Mouse (Mus musculus) midbrain, embryonic 14.5 days (tissue): ENCODE measurements around the gene Cdh3. TPM values are rescaled to one million over a fixed set of nuclear protein-coding genes. Genes with fewer than 3 reads are reported as not detected.

ENCODE experiments used
- ATAC-seq: fragments of 200-750 bp; cut with Nextera tagmentation; 2 replicates; pipeline ENCODE4 v1.8.0; 2017; ENCODE audit warnings: moderate number of reproducible peaks, moderate library complexity; ENCODE audit not compliant: low FRiP score, low TSS enrichment
- DNase-seq: peaks from one replicate; pipeline ENCODE4 v3.0.0-alpha.2; 2015
- H3K27ac ChIP-seq: fragments of 300-500 bp; sonication (generic); replicated peaks from 2 replicates; pipeline ENCODE4 v1.5.1; 2014; ENCODE audit warnings: mild to moderate bottlenecking, low read depth, low read length, moderate library complexity
- H3K27me3 ChIP-seq: fragments of 300-500 bp; sonication (generic); 2 replicates; pipeline ENCODE4 v1.6.1; 2014; ENCODE audit warnings: low read length, control low read depth, mixed read lengths; ENCODE audit not compliant: control insufficient read depth, insufficient read depth
- H3K36me3 ChIP-seq: fragments of 300-500 bp; sonication (generic); 2 replicates; pipeline ENCODE4 v1.6.1; 2014; ENCODE audit warnings: low read length, control low read depth; ENCODE audit not compliant: control insufficient read depth, insufficient read depth
- H3K4me1 ChIP-seq: fragments of 300-500 bp; sonication (generic); 2 replicates; pipeline ENCODE4 v1.6.1; 2014; ENCODE audit warnings: mild to moderate bottlenecking, antibody characterized with exemption, low read length, control low read depth; ENCODE audit not compliant: control insufficient read depth, insufficient read depth
- H3K4me2 ChIP-seq: fragments of 300-500 bp; sonication (generic); 2 replicates; pipeline ENCODE4 v1.6.1; 2014; ENCODE audit warnings: mild to moderate bottlenecking, low read length, moderate library complexity
- H3K4me3 ChIP-seq: fragments of 300-500 bp; sonication (generic); replicated peaks from 2 replicates; pipeline ENCODE4 v1.5.1; 2014; ENCODE audit warnings: low read depth, low read length
- H3K9ac ChIP-seq: fragments of 300-500 bp; sonication (generic); replicated peaks from 2 replicates; pipeline ENCODE4 v1.6.1; 2014; ENCODE audit warnings: mild to moderate bottlenecking, low read length, moderate library complexity
- H3K9me3 ChIP-seq: fragments of 300-500 bp; sonication (generic); 2 replicates; pipeline ENCODE4 v1.6.1; 2016; ENCODE audit warnings: low read length, control low read depth, mixed read lengths; ENCODE audit not compliant: control insufficient read depth
- WGBS: fragments of 180-500 bp; shearing (Covaris S2); extraction: QIAGEN DNeasy Blood & Tissue Kit; methylation state at CpG from one replicate; pipeline ENCODE4 v1.1.7; 2014; 5-methylcytosine and 5-hydroxymethylcytosine counted together
- polyA plus RNA-seq: library from polyadenylated mRNA; unstranded; fragments of >200 nt; fragmentation: Nextera tagmentation; extraction: Ambion mirVana; gene quantifications from 2 replicates; pipeline ENCODE4 v1.2.1, GENCODE M21; 2014

Cdh3 gene
- 0.22 and 0.23 TPM in 2 replicates for polyA plus RNA-seq

GRCm38 (mm10) chr8:106510365-106510975 is at the start of gene Cdh3:
Gene Cdh3 (plus strand): TSS chr8:106510891.
- ATAC-seq: no peak
- peak; percentile 64 for DNase-seq
- under 1% methylated on average over 34 of the region's 34 CpGs for WGBS
- Histone ChIP-seq H3K4me1 (peaks cover 27% of the 10 kb centered on the region), H3K36me3 (no peaks in the 10 kb centered on the region), H3K27ac (no peak within 1 kb of the TSS), H3K9ac (0 out of 2 replicates have a peak within 1 kb of the TSS, but pooled peaks have one; percentile 2), H3K9me3 (no peaks in the 10 kb centered on the region), H3K27me3 (peaks cover 63% of the 10 kb centered on the region), H3K4me3 (peak within 1 kb of the TSS; percentile 30), H3K4me2 (peak within 1 kb of the TSS; percentile 53)

- WGBS: 82% methylated on average over 5 of the region's 5 CpGs
- Histone ChIP-seq H3K9me3 (no peaks in the 10 kb centered on the region), H3K4me2 (no peak overlapping the region), H3K27me3 (no peaks in the 10 kb centered on the region), H3K36me3 (no peaks in the 10 kb centered on the region), H3K4me3 (no peak overlapping the region), H3K4me1 (no peaks in the 10 kb centered on the region), H3K9ac (no peak overlapping the region), H3K27ac (no peak overlapping the region)
- DNase-seq (no peak), ATAC-seq (no peak)
These were observed 48.6 kb upstream of the Cdh3 start for GRCm38 (mm10) chr8:106462131-106462530.

GRCm38 (mm10) chr8:106463795-106464194 is 46.9 kb upstream of the Cdh3 start:
- no peak for DNase-seq
- H3K4me3 ChIP-seq: no peak overlapping the region
- H3K36me3 ChIP-seq: no peaks in the 10 kb centered on the region
- H3K9ac ChIP-seq: no peak overlapping the region
- no peaks in the 10 kb centered on the region for H3K9me3 ChIP-seq
- 81% methylated on average over 6 of the region's 6 CpGs for WGBS
- no peak for ATAC-seq
- no peak overlapping the region for H3K27ac ChIP-seq
- H3K27me3 ChIP-seq: no peaks in the 10 kb centered on the region
- no peaks in the 10 kb centered on the region for H3K4me1 ChIP-seq
- H3K4me2 ChIP-seq: no peak overlapping the region

- Histone ChIP-seq H3K27ac (no peak overlapping the region), H3K9me3 (no peaks in the 10 kb centered on the region), H3K36me3 (no peaks in the 10 kb centered on the region), H3K9ac (no peak overlapping the region), H3K4me3 (no peak overlapping the region), H3K4me1 (no peaks in the 10 kb centered on the region), H3K4me2 (no peak overlapping the region), H3K27me3 (no peaks in the 10 kb centered on the region)
- ATAC-seq (no peak), DNase-seq (peak; percentile 7)
- 64% methylated on average over 7 of the region's 7 CpGs for WGBS
These were observed 41.2 kb upstream of the Cdh3 start for GRCm38 (mm10) chr8:106469485-106469884.

GRCm38 (mm10) chr8:106474001-106474400 is 36.7 kb upstream of the Cdh3 start:
- H3K9me3 ChIP-seq: no peaks in the 10 kb centered on the region
- ATAC-seq (no peak), DNase-seq (no peak)
- 91% methylated on average over 5 of the region's 5 CpGs for WGBS
- H3K9ac ChIP-seq: no peak overlapping the region
- no peaks in the 10 kb centered on the region for H3K27me3 ChIP-seq
- no peak overlapping the region for H3K4me2 ChIP-seq
- no peaks in the 10 kb centered on the region for H3K4me1 ChIP-seq
- no peaks in the 10 kb centered on the region for H3K36me3 ChIP-seq
- H3K4me3 ChIP-seq: no peak overlapping the region
- H3K27ac ChIP-seq: no peak overlapping the region

- no peaks in the 10 kb centered on the region for H3K4me1 ChIP-seq
- no peak for ATAC-seq
- H3K4me3 ChIP-seq: no peak within 1 kb of the TSS
- H3K9me3 ChIP-seq: no peaks in the 10 kb centered on the region
- H3K4me2 ChIP-seq: no peak within 1 kb of the TSS
- no peak for DNase-seq
- WGBS: 87% methylated on average over 8 of the region's 8 CpGs
- no peaks in the 10 kb centered on the region for H3K36me3 ChIP-seq
- no peak within 1 kb of the TSS for H3K27ac ChIP-seq
- H3K27me3 ChIP-seq: no peaks in the 10 kb centered on the region
- H3K9ac ChIP-seq: no peak within 1 kb of the TSS
These were observed 10.5 kb upstream of the Cdh3 start, which contains the start of gene 6030452D12Rik for GRCm38 (mm10) chr8:106500018-106500685. Gene 6030452D12Rik (plus strand): TSS chr8:106500522.

- Histone ChIP-seq H3K9me3 (no peaks in the 10 kb centered on the region), H3K4me2 (no peak overlapping the region), H3K4me1 (0 out of 2 replicates have a peak, but pooled peaks cover 8% of the 10 kb centered on the region), H3K36me3 (no peaks in the 10 kb centered on the region), H3K27me3 (peaks cover 29% of the 10 kb centered on the region), H3K9ac (no peak overlapping the region), H3K27ac (no peak overlapping the region), H3K4me3 (no peak overlapping the region)
- no peak for ATAC-seq
- no peak for DNase-seq
- WGBS: 91% methylated on average over 7 of the region's 7 CpGs
These were observed 6.5 kb upstream of the Cdh3 start for GRCm38 (mm10) chr8:106504241-106504640.

GRCm38 (mm10) chr8:106505328-106505965 is 5.2 kb upstream of the Cdh3 start:
- Histone ChIP-seq H3K27ac (no peak overlapping the region), H3K27me3 (peaks cover 41% of the 10 kb centered on the region), H3K9ac (no peak overlapping the region), H3K4me2 (no peak overlapping the region), H3K36me3 (no peaks in the 10 kb centered on the region), H3K4me3 (no peak overlapping the region), H3K9me3 (no peaks in the 10 kb centered on the region), H3K4me1 (peaks cover 13% of the 10 kb centered on the region)
- DNase-seq (no peak), ATAC-seq (no peak)
- 67% methylated on average over 10 of the region's 10 CpGs for WGBS
